Mouse (Mus musculus) CD8-positive naive resting alpha-beta T cell, adult 57 days (primary cell): ENCODE results near the gene Rnasel. TPM values are rescaled to one million over a fixed set of nuclear protein-coding genes. Genes with fewer than 3 reads are reported as not detected.

Experiments used
- total RNA-seq: library from RNA; stranded (reverse); gene quantifications from one replicate; pipeline ENCODE4 v1.2.4, GENCODE M21; 2023

Rnasel gene
- total RNA-seq = 37.6 TPM

GRCm38 (mm10) chr1:153749211-153749801, at the start of gene Rnasel:
Rnasel (plus strand) TSS chr1:153749426.

GRCm38 (mm10) chr1:153740145-153740544, 9.1 kb upstream of the Rnasel start, which contains the start of gene Rgs16:
Rgs16 (plus strand) TSS chr1:153740349.

Other genes with a start within 250 kb of the Rnasel start
- 1.0 TPM for gene Npl, start 199.4 kb upstream of the Rnasel start, total RNA-seq
- gene Rgs8, start 96.4 kb upstream of the Rnasel start, total RNA-seq = not detected
- 6.3 TPM for gene Rgs16, start 9.1 kb upstream of the Rnasel start, total RNA-seq
- gene Rgsl1, start 94.7 kb downstream of the Rnasel start, total RNA-seq = not detected
- gene Teddm1b, start 124.9 kb downstream of the Rnasel start, total RNA-seq = not detected
- gene Teddm1a, start 142.3 kb downstream of the Rnasel start, total RNA-seq = not detected
- gene Glul, start 150.5 kb downstream of the Rnasel start, total RNA-seq = 116 TPM
- 1.3 TPM for gene Teddm2, start 150.8 kb downstream of the Rnasel start, total RNA-seq